Mouse (Mus musculus) ZHBTc4 (cell line): ENCODE measurements around the gene Ralgapa2.

Experiments used
- DNase-seq: peaks from one replicate; pipeline ENCODE4 v3.0.0-alpha.2; 2011; ENCODE audit warnings: low read depth, low spot score

The Ralgapa2 gene

DNA sequence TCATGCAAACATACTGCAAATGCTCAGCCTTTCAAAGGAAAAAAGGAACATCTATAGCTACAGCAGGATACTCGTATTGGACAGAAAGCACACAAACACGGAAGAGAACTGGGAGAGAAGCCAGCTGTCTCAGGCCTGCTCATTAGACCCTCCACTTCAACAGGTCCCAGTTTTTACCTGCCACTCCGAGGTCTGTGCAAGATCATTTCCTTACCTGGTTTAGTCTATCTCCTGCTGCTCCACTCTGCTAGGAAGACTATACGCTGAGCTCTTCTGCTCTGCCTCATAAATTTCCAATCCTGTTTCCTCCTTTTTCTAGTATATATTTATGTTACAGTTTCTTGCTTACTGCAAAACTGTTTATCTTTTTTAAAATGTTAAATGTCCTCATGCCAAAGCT, 70.4 kb downstream of the Ralgapa2 start:
- no peak for DNase-seq

DNA sequence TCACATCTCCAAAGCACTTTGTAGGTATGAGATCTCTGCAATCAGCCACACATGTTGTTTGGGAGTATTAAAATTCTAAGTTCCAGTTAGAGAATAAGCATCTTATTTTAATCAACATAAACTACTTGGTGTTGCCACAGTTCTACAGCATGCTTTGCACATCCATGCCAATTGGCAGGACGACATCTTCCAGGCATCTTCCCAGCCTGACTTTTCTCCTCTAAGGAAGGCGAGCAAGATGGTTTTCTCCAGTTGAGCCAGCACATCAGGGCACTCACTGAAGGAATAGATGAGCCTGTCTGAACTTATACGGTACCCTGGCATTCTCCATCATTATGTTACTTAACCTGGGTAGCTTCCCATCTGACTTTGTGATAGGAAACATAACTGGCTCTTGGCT, 83.4 kb downstream of the Ralgapa2 start:
- no peak for DNase-seq

DNA sequence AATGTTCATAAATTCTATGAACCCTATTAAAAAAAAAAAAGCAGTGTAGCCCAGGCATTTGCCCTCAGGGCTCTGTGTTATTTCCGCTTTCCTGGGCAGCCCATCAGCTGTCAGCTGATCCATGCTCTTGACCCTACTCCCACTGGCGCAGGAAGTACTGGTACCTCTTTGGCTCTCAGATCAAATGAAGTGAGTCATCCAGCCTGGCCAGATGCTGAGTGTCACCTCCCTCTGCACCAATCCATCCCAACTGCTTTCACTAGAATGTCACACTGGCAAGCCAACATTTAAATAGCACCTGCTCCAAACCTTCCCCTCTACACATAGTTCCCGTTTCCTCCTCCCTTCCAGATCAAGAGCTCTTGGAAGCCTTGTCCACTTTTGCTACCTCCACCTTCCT, 84.8 kb downstream of the Ralgapa2 start:
- no peak for DNase-seq

DNA sequence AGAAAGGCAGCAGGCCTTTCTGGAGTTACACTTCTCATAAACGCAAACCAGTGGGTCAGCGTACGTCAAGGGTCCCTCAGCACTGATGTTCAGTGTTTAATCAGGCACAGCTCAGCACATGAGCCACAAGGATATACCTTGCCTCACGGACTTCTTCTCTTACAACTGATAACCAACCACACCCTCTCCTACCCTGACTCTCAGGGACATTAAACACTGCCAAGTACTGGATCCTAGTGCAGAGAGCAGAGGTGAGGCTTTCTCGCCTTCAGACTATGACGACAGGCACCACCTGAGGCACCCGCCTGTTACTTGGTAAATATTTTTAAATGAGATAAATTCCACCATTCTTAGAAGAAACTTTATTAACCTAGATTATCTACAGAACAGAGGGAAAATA, 85.8 kb downstream of the Ralgapa2 start:
- no peak for DNase-seq

DNA sequence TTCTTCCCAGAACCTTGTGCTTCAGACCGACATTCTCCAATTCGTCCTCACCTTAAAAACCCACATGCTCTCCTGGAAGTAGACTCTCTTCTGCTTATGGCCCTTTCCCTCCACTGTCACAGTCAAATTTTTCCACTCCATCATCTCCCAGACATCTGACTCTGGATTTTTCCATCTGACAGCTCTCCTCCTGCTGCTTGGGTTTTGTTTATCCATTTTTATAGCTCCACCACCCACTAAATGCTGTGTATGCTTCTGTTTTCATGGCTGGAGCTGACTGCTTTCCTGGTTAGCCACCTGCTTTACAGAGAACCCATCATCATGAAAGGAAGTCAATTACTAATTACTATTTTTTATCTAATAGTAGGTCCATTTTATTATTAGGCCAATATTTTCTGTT, 86.9 kb downstream of the Ralgapa2 start:
- DNase-seq = no peak

DNA sequence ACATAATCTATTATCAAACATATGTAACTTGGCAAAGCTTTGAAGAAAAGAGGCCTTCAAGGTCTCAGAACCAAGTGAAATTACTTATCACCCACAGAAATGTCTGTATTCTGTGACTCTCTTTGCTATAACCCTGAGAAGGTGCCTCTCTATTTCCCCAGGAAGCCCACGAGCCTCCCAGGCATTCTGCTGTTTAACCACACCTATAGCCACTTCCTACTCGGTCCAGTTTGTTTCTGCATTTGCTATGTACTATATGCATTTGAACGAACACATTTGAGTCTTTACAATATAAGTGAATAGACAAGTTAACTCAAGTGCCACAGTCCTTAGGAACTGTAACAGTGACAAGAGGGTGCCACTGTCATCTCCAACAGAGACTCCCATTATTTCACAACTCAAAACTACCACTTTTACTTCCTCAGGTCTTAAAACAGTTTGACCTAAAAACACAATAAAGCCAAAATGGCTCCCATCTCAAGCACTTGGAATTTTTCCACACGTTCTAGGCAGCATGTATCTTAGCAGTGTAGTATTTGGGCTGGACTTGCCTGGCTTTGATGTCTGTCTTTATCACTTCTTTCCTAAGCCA, 88.3 kb downstream of the Ralgapa2 start:
- no peak for DNase-seq

DNA sequence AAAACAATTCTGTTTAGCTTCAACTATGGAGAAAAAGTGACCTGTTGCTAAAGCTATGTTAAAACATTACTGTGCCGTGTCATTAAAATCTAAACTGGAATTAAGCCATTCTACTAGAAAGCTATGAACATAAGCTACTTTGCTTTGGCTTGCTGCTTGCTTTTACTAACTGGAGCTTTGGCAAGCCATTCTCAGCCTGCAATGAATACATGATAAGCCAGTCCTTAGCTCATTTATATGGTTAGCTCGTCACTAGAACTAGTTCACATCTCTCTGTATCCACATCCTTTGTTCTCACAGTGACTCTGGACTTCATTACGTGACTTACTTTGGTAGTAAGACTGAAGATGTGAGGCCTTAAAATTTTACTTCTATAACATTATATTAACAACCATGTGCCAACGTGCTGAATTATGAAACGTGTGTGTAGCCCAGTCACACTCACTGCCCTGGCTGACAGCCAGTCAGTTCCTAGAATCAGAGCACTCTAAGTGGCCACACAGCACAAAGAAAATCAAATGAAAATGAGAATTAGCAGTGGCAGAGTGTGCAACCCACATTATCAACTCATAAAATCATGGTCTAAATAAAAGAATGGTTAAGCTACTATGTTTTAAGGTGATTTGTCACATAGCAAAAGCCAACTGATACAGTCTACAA, 89.0 kb downstream of the Ralgapa2 start:
- no peak for DNase-seq

DNA sequence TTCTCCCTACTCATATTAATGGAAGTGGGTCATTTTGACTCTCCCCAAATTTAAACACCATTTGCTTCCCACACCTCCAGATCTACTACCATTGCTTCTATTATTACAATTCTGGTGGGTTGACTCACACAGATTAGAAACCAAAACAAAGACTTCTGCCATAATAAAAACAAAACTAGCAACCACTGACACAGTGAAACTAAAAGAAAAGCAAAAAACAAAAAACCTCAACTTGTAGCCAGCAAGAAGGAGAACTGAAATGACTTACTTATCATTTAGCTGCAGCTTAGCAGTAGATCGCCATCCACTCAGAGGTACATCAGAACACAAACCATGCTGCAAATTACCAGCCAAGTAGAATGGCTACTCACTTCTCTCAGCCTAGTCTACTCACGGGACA, 95.9 kb downstream of the Ralgapa2 start:
- DNase-seq = no peak

DNA sequence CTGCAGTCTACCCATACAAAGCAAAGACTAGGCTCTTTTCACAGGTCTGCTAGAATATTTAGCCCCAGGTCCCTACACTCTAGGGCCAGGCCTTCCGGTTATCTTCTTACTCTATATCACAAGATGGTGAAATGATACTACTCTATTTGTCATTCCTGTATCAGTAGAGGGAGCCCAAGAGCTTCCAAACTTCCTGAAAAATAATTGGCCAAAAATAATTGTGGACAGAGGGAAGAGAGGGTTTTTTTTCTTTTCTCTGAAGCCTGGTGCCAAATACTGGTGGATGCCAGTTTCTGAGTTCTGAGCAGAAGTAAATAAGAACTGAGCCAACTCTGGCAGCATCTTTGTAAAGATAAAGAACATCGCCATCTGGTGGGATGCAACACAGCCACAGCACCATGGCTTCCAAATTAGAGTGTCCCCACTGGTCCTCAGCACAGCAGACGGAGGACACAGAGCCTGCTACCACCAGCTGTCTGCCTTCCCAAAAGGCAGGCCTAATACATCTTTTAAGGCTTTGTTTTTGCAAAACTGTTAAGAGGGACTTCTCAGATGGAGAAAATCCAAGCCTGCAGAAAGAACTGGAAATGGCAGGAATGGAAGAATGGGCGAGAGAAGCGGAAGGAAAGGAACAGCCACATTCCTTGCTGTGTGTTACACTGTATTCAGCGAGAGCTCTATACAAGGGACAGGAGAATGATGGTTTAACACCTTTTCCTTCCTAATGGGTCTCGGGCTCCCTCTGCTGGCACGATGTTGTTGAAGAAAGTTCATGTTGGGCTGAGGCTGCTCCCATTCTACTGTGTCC, 97.5 kb downstream of the Ralgapa2 start:
- peak; percentile 78 for DNase-seq

DNA sequence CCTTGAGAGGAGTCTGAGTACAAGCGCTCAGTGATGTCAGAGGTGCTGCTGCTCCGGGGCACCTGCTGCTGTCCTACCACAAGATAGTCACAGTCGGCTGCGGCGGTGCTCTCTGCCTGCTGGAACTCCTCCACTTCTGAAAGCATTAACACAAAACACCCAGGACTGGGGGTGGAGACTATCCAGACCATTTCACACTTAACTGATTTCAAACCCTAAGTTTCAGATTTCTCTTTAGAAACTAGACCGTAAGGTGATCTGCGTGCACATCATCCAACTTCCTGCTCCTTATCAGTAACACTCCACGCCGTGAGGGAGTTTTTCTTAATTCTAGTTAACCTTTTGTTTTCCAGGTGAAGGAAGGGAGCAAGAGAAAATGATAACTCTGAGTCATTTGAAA, 99.4 kb downstream of the Ralgapa2 start:
- DNase-seq = no peak

DNA sequence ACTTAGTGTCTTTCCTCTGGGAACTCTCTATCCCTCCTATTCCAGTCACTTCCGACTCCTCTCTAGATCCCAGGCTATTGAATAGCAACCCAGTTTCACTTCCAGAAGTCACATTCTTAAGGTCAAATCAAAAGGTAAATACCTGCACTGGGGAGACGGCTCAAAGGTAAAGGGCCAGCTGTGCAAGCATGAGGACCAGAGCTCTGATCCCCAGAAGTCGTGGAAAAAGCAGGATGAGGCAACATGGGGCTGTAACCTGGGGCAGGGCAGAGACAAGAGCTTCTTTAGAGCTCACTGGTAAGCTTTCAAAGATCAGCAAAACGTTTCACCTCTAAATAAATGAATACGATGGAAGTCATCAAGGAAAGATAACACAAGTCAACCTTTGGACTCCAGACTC, 100.2 kb downstream of the Ralgapa2 start:
- DNase-seq = no peak

DNA sequence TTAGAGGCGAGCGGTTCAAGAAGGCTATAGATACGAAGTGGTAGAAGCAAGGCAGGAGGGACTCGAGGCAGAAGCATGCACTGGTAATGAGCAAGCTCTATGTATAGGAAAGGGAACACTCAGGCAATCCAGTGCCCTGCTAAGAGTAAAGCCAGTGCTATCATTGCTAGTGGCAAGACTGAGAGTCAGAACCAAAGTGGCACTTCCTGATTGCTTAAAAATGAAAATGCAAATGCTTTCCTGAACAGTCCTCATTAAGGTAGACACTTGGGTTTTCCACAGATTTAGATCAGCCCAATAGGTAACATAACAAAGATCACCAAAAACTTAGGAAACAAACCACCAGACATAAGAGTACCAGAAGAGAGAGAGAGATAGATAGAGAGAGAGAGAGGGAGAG, 105.1 kb downstream of the Ralgapa2 start:
- DNase-seq = no peak

DNA sequence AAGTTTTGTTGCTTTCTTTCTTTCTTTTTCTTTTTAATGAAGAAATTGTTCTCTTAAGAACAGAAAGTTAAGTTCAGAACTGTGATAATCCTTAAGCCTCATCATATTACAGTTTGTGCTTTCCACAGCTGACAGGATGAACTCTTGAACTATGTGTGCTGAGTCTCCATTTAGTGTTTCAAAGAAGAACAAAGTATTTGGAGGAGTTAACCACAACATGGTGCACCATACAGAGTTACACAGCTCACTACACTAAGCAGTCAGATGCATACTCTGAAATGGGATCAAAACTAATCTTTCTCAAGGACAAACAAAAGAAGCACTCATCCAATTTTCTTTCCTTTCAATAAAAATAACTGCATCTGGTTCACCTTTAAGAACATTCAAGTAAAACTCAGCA, 110.6 kb downstream of the Ralgapa2 start:
- no peak for DNase-seq

DNA sequence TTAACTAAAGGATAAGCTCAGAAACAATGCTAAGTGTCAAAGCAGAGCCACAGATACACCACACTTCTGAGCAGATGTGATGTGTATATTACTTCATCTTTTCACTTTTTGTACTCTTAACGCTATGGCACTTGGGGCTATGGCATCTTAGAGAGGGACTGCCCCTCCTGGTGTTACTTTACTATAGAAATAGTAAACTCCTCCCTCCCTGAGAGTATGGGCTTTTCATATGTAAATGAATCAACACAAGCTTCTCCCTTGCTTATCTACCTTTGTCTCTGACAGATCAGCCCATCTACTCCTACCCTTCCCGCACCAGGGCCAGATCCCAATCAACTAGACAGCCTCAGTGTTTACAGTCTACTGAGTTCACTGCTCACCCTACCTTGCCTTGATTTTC, 111.4 kb downstream of the Ralgapa2 start:
- DNase-seq = peak; percentile 74

DNA sequence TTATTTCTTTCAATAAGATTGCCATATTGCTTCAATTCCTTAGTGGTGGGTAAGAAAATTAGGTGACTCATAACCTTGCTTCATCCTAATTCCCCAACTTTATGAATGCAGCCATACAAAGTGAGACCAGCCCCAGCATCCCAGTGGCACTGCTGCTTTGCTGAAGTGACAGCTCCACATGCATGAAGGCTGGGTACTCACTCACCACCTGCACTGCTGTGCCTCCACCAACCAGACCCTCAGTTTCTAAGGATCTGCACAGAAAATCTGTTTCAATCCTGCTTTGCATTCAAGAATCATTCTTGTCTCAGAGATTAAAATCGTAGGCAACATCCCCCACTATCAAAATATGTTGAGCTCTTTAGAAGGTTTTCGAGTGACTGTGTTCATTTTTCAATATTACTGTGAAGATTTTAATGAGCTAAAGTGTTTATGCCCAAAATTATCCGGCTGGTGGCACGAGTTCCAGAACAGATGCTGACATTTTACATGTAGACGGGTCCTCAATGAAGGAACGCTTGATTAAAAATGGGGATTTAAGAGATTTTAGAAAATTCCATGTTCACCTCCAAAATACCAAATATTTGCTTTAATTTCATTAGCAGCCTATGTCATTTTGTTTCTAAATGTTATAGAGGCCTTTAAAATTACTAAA, 113.8 kb downstream of the Ralgapa2 start:
- DNase-seq = no peak

DNA sequence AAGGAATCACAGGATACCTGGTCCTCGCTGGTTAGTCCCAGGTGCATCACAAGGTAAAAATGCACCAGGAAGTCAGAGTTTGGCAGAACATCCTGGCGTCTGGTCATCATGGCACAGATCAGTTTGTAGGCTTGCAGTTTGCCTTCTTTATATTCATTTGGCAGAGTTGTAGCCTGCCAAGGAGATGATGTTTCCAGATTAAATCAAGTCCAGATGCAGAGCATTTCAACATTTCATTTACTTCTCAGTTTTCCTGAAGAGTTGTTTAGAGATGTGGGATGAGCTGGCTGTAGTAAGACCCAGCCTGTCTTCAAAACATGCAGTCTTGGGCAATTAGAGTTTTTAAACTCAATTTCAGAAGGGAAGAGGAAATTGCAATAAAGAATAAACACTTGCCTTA, 124.9 kb downstream of the Ralgapa2 start:
- DNase-seq = no peak

DNA sequence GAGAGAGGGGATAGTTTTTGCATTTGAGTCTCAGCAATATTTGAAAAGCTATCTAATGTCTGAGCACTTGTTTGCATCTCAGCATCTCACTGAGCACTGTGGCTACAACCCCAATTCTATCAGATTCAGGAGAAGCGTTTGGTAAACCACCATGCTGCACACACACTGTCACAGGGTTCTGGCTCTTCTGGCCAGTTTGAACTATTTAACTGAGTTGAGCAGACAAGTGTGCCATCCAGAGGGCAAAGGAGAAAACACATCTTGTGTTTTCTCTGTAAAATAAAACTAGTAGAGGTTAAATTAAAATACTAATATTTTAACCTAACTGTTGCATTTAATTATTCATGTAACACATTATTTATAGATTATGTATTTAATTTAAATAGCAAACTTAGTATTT, 127.6 kb downstream of the Ralgapa2 start:
- DNase-seq = peak; percentile 21

DNA sequence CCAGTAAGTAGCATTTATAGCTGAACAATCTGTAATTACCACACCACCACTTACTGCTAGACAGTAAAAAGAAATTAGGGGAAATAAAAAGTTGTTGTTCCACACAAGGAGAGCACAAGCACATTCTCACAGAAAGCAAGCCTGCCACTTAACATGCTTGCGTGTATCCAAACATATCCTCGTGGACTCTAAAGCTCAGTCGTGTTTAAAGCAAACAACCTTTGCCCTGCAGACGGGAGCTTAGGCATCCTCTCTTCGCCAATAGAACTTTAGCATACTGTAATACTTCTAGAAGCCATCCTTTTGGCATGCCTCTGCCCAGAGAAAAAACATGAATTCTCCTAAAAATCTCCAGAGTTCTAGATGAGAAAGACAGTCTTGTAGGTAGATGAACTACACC, 135.9 kb downstream of the Ralgapa2 start:
- no peak for DNase-seq

DNA sequence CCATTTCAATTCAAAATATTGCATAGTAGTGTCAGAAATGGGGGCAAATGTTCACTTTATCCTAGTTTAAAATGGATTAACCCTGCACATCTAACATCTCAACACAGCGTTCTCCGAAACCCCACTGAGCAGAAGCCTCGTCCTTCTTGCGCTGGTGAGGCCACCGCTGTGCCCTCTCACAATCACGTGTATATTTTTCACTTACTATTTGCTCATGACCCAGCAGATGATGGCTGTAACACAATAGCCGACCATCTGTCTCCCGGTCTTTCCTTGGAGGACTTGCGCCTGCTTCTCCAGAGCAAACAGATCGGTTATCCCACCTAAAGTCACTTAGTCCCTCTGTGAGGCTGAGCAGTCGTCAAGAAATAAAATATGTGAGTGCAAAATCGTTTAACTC, 146.0 kb downstream of the Ralgapa2 start:
- no peak for DNase-seq

DNA sequence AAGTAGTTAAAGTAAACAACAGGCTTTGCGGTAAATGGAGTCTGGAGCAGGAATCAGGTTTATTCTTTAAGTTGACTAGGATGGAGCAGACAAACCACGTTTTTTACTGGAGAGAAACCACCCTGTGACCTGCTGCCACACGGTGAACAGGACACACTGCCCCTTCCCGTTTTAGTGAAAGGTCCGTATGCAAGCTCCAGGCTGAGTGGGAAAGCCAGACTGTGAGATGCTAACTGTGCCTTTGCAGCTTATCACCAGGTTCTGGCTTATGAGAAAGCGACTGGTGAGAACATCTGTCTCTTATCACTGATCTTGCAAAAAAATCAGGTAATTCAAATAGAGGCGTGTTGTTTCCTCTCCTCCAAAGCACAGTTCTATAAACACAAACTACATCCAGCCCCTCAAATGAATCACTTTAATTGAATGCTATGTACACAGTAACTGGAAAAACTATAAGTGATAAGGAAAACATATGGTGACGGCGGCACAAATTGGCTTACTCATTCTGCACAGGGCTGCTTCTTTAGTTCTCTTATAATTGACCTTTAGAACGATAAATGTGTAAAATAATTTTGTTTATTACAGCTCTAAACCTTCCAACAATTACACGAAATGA, 146.7 kb downstream of the Ralgapa2 start:
- DNase-seq = no peak

DNA sequence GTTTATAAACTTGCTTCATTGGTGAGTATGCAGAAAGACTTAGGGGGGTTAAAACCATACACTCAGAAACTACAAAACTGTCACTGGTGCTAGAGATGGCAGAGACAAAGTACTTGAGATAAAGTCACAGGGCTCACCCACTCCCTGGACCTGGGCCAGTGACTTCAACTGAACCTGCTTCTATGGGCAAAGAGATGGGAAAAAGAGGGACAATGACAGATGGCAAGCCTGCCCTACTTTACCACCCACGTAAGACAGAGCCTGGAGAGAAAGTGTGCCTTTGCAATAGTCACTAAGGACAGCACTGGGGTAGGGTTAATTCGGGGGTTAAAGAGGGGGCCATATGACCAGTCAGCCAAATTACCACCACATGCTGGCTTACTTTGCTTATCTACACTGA, 148.7 kb downstream of the Ralgapa2 start:
- no peak for DNase-seq

DNA sequence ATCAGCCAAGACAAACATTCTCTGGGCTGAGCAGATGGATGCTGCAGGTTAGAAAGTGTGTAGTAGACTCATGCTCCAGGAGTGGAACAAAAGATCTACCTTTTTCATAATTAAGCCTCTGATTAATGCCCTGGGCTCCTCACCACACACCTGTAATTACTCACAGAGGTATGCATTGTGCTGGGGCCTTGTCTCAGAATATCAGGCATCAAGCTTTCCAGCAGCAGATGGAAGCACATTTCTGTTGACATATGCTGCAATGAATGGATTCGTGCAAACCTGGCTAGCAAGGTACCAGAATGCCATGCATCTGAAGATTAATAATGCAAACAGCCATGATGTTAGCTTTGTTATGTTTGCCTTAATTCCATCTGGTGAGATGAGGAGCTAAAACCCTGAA, 149.2 kb downstream of the Ralgapa2 start:
- DNase-seq = no peak
